Mouse (Mus musculus) neural tube, embryonic 10.5 days (tissue): ENCODE measurements around the gene Ccsap.

Experiments used
- DNase-seq: peaks from one replicate; pipeline ENCODE4 v3.0.0-alpha.2; 2017; ENCODE audit warnings: low spot score; ENCODE audit errors: extremely low spot score

Gene Ccsap

DNA sequence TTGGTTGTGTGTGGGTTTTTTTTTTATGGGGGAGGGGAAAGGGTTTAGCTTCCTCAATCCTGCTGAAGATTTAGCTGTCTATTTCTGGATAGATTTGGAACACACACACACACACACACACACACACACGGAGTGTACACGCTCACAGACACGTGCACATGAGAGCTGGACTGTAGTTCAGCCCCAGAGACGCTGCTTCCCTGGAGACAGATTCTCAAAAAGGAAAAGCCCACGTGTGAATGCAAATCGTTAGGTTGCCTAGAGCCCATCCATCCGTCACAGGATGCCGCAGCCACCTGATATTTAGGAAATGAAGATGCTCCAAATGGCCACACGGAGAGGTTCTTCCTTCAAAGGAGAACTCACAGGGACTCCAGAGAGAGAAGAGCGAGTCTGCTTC, 20.3 kb upstream of the Ccsap start:
- DNase-seq = no peak

DNA sequence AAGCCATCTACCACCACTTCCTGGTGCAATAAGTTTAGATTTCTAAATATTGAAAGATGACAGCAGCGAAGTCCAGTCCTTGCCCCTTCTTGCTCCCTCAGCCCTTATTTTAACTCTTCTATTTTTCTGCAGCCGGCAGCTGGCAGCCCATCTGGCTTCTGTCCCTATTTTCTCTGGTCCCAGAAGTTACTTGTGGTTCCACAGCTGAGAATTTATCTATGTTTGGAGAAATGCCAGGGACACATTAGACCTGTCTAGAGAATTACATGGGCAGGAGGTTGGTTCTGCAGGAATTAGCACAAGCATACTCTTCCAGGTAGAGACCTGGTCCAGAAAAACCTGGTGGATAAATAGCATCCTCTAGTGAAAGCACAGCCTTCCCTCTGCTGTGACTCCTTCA, 17.9 kb upstream of the Ccsap start:
- no peak for DNase-seq

DNA sequence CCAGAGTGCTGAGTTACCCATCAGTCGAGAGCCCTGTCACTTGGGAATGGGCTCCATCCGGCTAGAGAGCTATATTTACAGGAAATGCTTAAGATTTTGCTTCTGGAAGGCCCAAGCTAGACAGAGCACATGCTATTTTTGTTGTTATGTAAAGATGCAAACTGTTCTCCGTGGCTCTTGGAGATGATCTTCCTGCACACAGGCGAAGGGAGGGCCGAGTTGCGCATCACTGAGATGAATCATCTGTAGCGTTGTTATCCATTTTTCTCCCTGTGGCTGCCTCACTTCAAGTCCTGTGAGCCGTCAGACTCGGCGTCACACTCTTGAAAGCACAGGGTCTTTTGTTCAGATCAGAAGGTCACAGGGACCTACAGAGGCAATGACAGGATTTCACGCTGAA, 14.3 kb upstream of the Ccsap start:
- no peak for DNase-seq

DNA sequence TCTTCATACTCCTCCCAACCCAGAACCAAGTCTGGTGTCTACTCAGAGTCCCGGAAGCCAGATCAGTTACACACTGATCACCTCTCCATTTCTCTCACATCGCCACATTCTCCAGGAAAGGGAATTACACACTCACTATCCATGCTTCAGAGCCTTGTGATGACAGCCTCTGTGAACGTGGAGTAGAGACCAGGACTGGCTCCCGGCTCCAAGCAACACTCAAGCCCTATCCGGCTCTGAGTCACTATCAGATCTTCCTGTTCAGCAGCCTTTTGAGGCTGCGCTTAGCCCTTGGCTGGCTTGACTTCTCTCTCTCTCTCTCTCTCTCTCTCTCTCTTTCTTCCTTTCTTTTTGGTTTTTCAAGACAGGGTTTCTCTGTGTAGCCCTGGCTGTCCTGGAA, 13.4 kb upstream of the Ccsap start:
- DNase-seq = no peak

DNA sequence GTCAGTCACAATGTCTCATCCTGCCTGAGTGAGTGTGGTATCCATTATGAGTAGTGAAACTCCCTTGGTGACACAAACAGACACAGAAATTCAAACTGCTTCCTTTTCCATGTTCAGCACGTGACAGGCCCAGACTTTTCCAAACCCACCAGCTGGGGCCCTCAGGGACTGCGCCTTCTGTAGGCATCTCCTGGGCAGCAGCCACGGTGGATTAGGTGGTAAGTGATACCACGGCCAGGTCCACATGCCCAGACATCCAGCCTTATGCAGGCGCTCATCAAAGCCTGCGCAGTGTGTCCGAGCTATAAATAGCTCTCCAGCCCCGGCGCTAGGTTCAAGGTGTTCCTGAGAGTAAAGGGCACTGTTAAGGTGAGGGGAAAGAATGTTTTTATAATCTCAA, 12.0 kb upstream of the Ccsap start:
- DNase-seq = no peak

DNA sequence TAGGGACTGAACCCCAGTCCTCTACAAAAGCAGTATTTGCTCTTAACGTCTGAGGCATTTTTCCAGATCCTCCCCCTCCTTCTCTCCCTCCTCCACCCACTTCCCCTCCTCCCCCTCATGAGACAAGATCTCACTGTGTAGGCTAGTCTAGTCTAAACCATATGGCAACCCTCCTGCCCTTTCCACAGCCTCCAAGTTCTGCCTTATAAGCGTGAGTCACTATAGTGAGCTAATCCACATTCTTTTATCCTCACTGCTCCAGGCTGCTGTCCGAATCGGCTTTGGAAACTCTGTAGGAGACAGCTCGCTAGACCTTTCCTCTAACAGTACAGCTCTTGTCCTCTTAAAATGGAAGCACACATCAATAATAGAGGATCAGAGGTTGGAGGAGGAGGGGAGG, 7.0 kb upstream of the Ccsap start:
- DNase-seq = no peak

DNA sequence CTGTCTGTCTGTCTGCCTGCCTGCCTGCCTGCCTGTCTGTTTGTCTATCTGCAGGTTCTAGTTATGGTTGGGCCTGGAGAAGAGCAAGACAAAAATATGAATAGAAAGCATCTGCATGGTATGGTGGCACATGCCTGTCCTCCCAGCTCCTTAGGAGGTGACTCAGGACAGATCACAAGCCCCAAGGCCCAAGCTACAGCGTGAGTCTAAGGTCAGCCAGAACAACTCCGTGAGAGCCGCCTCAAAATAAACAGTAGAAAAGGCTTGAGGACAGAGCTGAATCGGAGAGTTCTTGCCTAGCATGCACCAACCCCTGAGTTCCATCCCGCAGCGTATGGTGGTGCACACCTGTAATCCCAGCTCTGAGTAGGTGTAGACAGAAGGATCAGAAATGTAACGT, 5.8 kb upstream of the Ccsap start:
- no peak for DNase-seq

DNA sequence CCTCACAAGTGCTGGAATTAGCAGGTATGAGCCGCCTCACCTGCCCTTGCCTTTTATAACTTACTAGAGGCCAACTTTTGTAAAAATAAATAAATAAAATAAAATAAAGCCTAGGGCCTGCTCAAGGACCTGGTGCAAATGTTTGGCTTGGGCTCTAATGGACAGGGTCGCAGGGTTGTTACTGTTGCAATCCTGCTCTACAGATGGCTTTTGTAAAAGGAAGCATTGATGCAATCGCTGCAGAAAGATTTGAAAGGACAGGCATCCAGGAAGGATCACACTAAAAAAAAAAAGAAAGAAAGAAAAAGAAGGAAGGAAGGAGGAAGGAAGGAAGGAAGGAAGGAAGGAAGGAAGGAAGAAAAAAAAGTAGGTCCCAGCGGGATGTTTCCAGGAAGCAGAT, 377 bp upstream of the Ccsap start:
- no peak for DNase-seq

DNA sequence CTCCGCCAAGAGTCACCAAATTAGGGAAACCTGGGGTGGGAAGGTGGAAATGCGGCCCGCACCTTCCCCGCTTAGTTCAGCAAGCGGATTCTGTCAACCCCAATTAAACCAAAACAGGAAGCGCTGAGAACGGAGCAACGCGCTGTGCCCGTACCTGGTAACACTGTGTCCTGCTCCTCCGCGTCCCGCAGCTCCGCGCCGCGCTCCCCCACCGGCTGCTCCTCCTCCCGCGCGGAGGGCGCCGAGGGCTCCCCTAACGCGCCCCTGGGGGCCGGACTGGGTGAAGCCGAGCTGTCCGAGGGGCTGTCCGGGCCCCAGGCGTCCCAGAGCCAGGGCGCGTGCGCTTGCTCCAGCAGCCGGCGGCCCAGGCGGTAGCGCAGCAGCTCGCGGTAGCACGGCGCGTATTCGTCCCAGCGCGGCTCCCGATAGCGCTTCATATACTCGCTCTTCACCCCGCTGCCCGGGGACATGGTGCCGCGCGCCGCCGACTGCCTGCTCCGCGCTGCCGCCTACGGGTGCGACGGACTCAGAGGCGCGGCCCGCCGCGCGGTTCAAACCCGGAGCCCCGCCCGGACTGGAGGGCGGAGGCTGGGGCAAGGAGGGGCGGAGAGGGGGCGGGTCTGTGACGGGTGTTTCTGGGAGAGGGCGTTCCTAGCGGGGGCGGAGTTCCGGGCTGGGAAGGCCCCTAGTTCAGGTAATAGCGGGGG, 915 bp downstream of the Ccsap start:
- peak; percentile 91 for DNase-seq

DNA sequence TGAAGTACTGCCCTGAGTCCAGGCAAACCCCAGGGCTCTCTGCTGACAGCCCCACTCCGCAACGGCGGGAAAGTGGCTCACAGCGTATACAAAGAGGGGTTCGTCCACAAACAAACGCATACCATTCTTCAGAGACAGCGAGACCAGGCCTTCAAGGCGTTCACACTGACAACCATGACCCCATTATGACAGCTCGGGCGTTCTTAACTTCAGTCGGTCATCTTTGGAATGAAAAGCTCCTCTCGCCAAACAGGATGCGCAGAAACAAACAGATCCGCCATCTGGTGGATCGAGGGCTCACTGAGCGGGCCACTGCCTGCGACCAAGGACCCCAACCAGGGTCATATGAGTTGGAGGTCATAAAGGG, 1.5 kb downstream of the Ccsap start:
- DNase-seq = no peak

DNA sequence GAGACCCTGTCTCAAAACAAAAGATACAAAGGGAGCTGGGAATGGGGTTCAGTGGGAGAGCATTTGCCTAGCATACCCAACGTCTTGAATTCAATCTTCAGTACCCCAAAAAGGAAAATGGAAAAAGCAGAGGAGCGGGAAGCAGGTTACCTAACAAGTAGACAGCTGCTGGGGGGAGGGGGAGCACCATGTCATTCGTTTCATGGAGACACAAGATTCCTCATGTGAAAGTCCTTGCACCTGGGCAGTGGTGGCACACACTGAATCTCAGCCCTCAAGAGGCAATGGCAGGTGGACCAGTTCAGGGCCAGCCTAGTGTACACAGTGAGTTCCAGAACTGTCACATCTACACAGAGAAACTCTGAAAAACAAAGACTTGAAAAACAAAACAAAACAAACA, 2.6 kb downstream of the Ccsap start:
- no peak for DNase-seq

DNA sequence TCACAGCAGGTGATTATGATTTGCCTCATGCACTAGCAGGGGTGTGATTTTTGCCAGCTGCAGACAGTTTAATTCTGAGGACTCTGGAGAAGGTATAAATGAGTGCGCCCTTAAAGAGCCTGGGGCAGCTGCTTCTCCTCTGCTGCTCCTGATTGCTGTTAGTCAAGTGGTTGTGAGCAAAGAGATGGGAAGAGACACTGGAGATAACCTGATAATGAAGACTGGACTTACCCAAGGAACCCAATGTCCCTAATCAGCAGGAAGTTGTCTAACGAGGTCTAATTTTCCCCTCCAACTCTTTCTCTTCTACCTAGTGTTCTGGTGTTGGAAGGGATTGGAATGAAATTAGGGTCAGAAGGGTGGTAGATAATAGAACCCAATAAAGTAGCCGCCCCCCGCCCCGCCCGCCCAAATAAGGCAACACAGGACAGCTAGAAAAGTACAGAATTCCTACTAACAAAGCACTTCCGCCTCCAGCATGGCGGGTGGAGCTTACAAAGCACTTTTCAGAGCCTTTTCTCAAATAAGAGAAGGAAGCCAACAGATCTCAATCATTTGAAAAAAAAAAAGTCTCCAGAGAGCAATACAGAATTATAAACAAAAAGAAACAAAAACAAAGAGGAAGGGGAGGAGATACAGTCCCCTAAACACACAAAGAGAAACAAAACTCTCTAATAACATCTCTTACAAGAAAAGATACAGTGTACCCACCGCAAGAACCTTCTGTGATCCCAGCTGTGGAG, 5.1 kb downstream of the Ccsap start:
- DNase-seq = no peak

DNA sequence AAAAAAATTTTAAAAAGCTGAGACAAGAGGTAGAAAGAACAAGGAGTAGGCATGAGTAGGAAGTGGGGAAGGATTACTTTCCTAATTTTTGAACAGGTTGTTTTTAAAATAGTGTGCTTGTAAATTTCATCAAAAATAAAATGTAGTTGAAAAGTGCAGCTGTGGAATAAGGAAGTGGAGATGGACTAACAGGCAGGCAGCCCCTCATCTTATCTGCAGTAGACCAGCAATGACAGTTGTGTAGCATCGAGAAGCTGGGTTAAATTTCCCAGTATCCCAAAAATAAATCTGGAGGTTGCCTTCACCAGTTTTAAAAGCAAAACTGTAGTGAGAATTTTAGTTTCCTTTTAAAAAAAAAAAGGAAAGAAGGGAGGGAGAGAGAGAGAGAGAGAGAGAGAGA, 5.8 kb downstream of the Ccsap start:
- no peak for DNase-seq

DNA sequence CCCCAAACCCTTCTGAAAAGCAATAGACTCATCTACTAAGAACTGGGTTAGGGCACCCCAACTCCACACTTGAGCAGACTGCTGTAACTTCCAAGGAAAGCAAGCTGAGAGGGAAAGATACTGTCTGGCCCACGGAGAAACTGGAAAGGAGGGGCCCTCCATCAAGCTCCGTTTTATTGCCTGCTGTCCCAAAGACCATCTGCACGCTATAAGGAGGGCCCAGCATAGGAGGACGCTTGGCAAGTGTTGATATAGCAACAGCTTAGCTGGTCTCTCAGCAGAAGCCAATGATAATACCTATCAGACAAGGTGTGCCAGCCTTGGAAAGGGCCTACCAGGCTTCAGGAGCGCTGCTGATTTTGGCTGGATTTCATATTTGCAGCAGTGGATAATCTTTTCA, 8.4 kb downstream of the Ccsap start:
- DNase-seq = no peak

DNA sequence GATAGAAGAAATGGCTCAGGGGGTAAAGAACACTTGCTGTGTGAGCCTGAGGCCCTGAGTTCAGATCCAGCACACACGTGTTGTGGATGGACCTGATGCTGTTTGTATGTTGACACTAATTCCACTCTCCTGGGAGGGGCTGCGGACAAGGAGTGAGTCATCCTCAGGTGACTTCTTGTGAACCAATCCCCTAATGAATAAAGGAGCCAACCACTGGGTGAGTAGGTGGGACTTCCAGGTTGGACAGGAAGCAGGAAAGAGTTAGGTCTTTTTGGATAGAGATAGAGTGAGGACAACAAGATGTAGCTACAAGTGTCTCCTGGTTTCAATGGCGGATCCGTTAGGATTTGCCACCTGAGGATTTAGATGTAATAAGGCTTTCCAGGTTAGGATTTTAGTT, 10.7 kb downstream of the Ccsap start:
- no peak for DNase-seq

DNA sequence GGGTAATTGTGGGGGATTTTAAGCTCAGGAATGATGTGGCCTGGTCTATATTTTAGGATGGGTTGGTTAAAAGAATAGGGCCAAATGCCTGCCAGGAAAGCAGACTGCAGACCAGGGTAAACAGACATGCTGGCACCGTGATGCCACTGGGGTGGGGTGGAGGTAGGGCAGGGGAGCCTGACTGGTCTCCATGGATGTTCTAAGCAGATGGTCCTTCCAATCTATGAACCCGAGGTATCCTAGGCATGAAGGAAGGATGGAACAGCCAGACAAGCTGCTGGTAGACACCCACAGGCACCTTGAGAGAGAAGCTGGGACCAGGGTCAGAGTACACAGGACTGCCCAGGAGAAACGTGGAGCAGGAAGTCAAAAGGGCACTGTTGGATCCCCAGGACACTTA, 12.5 kb downstream of the Ccsap start:
- DNase-seq = no peak

DNA sequence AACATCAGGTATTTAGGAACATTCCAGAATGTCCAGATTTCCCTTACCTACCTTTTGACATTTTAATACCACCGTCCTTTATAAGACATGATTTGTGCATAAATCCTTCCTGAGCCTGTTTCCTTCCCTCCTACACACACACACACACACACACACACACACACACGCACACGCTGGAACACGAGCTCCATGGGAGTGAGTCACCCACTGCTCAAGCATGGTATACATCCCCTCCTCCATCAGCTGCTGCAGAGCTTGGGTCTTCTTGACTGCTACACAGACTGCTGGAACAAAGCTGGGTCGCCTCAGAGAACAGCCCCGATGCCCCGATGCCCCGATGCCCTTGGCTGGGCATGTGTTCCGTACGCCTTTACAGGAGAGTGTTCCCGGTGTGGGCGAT, 13.5 kb downstream of the Ccsap start:
- DNase-seq = no peak

DNA sequence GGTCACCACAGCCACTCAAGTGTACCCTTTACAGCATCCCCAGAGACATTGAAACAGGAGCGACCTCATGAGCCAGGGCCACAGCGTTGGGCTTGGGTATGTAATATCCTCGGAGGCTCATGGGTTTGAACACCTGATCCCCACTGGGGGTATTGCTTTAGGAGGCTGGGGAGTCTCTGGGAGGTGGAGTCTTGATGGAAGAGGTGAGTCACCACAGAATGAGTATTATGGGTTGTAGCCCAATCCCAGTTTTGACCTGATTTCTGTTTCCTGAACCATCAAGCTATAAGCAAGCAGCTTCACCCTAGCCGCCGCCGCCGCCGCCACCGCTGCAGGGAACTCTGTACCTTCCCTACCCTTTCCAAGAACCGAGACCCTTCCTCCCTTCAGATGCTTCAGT, 14.0 kb downstream of the Ccsap start:
- no peak for DNase-seq

DNA sequence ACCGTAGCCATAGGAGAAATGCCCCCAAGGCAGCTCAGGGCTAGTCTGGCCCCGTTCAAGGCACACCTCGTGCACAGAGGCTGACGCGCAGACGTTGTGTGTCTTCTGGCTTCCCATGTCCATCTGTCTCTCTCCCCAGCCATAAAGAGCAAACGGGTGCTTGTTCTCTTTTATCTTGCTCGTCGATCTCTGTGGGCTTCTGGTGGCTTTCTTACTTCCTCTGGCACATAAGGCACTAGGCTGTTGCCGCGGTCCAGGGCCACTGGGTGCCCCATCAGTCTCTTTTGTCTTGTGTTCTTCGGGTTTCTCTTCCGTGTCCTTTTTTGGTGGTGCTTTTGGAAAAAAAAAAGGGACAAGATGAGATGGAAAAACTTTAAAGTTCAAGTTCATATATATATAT, 14.9 kb downstream of the Ccsap start:
- no peak for DNase-seq

DNA sequence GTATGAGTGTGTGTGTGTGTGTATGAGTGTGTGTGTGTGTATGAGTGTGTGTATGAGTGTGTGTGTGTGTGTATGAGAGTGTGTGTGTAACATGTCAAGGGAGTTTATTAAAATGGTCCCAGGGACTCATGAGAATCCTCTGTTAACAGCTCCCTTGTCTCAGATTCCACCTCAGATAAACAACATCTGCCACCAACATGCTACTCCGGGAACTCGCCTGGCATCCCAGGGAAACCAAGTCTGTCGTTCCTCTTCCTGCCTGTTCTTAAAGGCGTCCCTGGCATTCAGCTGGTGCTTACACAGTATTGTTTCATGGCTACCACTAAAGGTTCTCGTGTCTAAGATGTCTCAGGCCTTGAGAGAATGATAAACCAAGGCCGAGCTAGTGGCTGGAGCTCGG, 15.7 kb downstream of the Ccsap start:
- no peak for DNase-seq

DNA sequence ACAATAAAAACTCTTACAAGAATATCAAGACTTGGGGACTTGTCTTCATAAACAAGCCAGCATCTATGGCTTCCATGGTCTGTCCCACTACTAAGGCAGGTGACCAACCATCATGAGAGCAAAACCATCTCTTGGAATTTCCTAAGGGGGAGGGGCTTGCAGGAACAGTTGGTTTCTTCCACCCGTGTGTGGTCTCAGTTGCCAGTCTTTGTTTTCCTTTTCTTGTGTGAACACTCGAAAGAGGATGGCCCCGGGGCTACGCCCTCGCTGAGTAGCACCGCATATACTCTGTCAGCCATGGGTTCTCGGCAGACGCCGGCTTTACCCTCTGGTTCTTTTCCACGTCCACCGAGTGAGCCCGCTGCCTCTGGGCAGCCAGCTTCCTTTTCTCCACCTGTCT, 17.9 kb downstream of the Ccsap start:
- no peak for DNase-seq

DNA sequence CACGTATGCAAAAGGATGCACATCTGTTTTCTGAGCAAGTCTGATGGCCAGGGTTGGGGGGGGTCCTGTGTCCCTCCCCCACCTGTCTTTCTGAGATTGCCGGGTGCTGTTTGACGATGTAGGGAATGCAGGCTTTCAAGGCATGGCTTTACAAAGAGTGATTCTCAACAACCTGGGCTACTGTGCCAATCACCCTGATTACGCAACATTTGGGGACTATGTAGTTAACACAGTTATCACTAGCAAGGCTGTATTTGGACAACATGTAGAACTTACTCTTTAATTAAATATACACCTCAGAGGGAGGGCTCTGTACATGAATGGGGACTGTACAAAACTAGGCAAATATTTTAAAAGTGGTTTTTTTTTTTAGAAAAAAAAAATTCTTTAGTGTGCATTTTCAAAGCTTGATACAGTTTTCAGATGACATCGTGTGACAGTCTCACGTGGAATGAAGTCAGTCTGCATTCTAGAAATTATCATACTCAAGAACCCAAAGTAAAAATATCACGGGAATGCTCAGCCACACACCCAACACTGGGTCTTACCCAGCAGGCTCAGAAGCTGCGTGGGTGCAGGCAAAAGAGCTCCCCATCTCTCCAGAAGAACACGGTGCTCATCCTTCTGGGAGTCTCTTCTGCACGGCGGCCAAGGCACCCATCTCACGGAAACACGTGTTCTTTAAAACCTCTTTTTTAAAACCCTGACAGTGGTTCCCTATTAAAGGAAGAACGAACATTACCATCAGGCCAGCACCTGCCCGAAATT, 19.2 kb downstream of the Ccsap start:
- no peak for DNase-seq

DNA sequence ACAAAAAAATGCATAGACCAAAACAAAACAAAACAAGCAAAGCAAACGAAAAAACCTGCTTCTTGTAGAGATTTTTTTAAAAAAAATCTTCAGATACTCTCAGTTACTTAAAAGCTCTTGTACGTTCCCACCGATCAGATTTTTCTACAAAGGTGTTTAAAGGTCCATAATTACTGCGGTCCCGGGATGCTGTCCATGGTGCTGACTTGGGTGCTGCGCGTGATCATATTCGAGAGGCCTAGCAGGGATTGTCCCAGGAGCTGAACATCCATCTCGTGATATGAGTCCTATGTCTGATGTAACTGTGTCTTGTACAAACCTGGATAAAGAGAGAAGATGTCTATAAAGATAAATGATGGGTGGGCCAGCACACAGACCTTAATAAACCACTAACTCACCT, 21.5 kb downstream of the Ccsap start:
- DNase-seq = no peak
